Mouse (Mus musculus) WW6 (cell line): ENCODE data around the gene Gsk3b.

ENCODE experiments used
- DNase-seq: peaks from one replicate; pipeline ENCODE4 v3.0.0-alpha.2; 2013; ENCODE audit warnings: low read depth, low spot score

The Gsk3b gene

DNA sequence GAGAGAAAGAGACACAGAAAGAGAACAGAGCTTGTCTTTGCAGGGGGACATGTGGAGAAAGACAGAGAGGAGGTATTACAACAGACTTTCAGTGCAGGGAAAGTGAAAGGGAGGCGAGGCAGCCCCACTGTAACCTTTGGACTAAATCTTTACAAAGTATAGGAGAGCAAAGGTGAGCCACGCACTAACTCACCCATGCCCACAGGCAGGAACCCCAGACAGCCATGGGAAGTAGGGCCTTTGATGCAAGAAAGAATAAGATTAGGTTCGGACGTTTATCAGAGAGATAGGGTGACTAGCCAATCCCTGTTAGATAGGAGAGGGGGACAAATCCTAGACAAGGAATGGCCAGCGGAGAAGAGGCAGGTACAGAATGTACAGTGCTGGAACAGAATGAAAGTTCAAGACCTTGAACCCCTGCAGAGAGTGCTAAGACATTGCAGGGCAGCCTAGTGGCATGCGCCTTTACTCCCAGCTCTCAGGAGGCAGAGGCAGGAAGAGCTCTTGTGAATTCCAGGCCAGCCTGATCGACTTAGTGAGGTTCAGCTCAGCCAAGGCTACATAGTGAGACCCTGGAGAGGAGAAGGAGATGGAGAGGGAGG lies 193.9 kb downstream of the Gsk3b start:
- DNase-seq = no peak

DNA sequence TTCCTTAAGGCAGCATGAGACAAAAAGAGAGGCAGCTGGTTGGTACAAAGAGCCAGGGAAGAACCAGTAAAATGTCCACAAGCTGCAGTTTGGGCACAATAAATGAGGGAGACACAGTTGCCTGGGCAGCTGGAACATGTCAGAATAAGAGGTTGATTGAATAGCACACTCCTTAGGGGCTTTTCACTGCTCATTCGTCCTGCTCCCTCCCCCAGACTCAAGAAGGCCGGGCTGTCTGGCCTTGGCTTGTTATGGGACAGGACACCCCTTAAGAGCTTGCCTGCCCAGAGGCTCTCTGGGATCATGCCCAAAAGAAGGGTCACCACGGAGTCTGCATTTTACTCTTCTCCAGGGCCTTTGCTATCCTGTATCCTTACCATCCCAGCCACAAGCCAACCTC lies 194.5 kb downstream of the Gsk3b start:
- DNase-seq = no peak

DNA sequence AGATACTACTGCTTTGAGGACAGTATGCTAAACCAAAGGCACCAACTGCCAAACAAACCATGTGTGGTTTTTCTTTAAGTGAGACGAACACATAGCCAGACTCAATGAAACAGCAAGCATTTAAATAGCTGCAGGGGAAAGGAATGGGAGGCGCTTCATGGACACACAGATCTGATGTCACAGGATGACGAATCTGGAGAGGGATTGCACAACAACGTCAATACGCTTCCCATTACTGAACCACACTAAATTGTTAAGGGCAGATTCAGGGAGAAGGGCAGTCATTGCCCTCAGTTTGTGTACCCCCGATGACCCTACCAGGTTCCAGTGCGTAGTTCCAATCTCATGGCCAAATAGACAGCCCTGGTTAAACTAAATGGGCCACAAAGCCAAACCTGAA lies 197.0 kb downstream of the Gsk3b start:
- DNase-seq = no peak

DNA sequence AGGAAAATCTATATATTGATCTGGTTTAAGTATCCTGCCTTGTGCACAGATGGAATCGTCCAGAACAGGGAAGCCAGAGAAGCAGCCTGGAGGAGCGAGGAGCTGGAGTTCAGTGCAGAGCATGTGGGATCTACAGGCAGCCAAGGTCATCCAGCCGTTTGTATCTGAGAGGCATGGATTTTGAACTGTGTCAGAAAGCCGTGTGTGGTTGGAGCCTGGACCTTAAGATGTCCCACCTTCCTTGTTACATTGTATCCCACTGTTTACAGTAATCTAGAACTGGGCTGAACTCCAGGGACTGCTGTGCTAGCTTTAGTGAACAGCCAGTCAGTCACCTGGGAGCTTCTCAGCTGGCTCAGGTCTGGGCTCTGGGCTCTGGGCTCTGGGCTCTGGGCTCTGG lies 197.7 kb downstream of the Gsk3b start:
- no peak for DNase-seq

DNA sequence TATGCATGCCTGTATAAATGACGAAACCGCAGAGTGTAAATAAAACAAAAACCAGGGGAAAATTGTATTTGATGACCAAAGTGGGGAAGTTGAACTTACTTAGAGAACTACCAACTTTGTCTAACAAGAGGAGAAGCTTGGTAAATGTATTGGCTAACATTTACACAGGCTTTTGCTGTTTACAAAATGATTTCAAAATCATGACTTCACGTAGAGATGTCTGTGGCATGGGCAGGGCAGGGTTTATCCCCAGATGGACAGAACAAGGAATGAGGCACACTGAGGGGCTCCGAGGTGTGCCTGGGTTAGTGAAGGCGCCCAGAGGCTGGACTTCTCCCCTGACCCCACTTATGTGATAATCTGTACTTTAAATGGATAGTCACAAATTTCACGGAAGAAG lies 198.6 kb downstream of the Gsk3b start:
- DNase-seq = no peak

DNA sequence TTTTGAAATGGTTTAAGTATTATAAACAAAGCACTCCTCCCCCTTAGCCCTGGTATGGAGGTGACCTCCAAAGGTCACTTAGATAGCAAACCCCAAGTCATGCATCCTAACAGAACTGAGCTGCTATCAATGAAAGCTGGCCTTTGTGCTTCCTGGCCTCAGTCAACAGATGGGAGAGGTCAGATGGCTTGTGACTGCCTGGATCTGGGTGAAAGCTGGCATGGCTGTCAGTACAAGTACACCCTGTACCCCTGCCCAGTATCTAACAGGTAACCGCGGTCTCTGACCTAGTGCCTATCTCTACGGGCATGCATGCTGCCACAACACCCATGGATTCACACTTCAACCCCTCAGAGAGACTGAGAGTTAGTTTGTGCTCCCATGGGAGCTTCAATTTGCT lies 199.0 kb downstream of the Gsk3b start:
- no peak for DNase-seq

DNA sequence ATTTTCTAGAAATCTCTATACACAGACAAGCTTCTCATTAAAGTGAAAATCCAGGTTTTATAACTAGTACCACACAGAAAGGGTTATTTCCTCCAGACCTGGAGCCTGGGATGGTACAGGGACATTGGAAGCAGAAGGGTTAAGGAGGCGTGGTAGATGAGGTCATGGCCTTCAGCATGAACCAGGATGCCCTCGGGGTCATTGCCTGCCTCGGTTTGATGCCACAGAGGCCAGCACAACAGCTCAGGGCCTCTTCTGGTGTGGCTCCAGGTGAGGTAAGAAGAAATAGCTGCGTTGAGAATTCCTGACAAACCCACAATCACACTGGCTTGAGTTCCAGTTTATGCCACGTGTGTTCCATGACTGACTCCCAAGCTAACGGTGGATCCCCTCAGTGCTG lies 200.1 kb downstream of the Gsk3b start:
- no peak for DNase-seq

DNA sequence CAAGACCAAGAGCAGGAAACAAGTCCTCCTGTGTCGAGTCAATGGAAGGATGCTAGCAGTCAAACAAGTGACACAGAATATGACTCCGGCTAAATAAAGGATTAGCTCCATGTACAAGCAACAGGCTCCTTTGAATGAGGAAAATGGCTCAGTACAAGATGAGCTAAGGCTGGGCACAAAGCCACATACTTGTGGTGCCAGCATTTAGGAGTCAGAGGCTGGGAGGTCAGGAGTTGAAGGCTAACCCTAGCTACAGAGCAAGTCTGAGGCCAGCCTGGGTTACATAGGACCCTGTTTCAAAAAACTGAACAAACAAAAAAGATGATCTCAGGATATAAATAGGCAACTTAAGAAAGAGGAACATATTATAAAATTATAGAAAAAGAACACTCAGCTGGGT lies 201.3 kb downstream of the Gsk3b start:
- DNase-seq = no peak

DNA sequence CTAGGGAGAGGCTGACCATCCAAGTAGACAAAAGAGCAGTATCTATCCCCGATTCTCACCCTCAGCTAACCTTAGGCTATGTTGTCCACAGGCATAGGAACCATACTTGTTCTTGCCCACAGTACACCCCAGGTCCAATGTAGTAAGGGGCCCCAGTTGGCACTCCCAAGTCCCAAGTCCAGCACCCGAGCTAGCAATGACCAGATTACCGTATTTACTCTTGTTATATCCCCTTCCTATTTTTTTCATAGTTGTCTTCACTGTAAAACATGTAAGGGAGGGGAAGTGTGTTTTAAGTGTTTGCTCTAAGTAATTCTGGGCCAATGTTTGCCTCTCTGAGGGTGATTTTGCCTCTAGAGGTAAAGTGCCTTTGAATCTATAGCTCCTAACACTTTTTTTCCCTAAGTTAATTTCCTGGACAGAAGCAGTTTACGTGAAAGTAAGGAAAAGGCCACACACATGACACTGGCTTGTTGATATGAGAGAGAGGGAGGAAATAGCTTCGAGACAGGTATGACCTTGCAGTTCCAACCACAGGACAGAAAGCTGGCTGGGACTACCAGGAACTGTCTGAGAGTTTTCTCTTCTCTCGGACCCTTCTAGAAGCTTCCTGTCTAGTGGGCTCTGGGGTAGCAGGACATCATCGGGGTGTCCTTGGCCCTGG lies 206.0 kb downstream of the Gsk3b start, which contains the start of gene Nr1i2:
TSS of gene Nr1i2 (minus strand) at position 140 of the 664 bp plus-strand sequence.
- no peak for DNase-seq

DNA sequence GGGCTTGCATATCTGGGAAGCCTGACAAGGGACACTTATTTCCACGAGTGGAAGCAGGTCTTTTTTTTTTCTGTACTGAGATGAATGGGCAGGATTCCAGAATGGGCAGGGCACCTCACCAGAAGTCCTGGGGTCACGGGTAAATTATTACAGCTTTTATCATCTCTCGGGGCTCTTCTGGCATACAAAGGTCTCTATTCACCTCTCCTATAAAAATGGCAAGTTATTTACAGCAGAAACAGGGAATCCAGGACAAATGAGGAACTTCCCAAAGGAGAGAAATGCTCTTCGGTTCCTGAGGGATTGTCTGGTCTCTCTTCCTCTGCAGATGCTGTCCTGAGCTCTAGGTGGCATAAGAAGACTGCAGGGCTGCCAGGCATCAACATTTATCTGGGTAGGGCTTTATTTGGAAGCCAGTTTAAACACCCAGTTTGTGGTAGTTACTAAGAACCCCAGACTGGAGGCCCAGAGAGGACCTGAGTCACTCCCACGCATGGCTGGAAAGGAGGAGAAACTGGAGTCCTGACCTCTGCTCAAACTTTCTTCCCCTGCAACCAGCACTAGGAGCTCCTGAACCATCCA lies 206.6 kb downstream of the Gsk3b start:
- DNase-seq = no peak
